Mouse (Mus musculus) limb, embryonic 14.5 days (tissue): ENCODE results near the gene Odf3. TPM values are rescaled to one million over a fixed set of nuclear protein-coding genes. Genes with fewer than 3 reads are reported as not detected.

Experiments
- ATAC-seq: fragments of 200-750 bp; cut with Nextera tagmentation; 2 replicates; pipeline ENCODE4 v1.8.0; 2017; ENCODE audit warnings: low read depth, moderate number of reproducible peaks, moderate TSS enrichment; ENCODE audit not compliant: low FRiP score
- DNase-seq: peaks from one replicate; pipeline ENCODE4 v3.0.0-alpha.2; 2015; ENCODE audit warnings: low spot score
- H3K27ac ChIP-seq: fragments of 300-500 bp; sonication (generic); replicated peaks from 2 replicates; pipeline ENCODE4 v1.5.1; 2014; ENCODE audit warnings: low read depth, mild to moderate bottlenecking, low read length, moderate library complexity, mixed read lengths
- H3K27me3 ChIP-seq: fragments of 300-500 bp; sonication (generic); 2 replicates; pipeline ENCODE4 v1.6.1; 2014; ENCODE audit warnings: low read length, mixed read lengths; ENCODE audit not compliant: control insufficient read depth, insufficient read depth
- H3K36me3 ChIP-seq: fragments of 300-500 bp; sonication (generic); 2 replicates; pipeline ENCODE4 v1.6.1; 2014; ENCODE audit warnings: mild to moderate bottlenecking, low read length, moderate library complexity, mixed read lengths; ENCODE audit not compliant: control insufficient read depth, insufficient read depth
- H3K4me1 ChIP-seq: fragments of 300-500 bp; sonication (generic); 2 replicates; pipeline ENCODE4 v1.6.1; 2014; ENCODE audit warnings: antibody characterized with exemption, low read length, mixed read lengths; ENCODE audit not compliant: control insufficient read depth, insufficient read depth
- H3K4me2 ChIP-seq: fragments of 300-500 bp; sonication (generic); replicated peaks from 2 replicates; pipeline ENCODE4 v1.6.1; 2014; ENCODE audit warnings: low read depth, mild to moderate bottlenecking, low read length, moderate library complexity; ENCODE audit not compliant: severe bottlenecking
- H3K4me3 ChIP-seq: fragments of 300-500 bp; sonication (generic); replicated peaks from 2 replicates; pipeline ENCODE4 v1.5.1; 2014; ENCODE audit warnings: low read length
- H3K9ac ChIP-seq: fragments of 300-500 bp; sonication (generic); 2 replicates; pipeline ENCODE4 v1.6.1; 2014; ENCODE audit warnings: mild to moderate bottlenecking, low read depth, low read length, moderate library complexity; ENCODE audit not compliant: severe bottlenecking
- H3K9me3 ChIP-seq: fragments of 300-500 bp; sonication (generic); 2 replicates; pipeline ENCODE4 v1.6.1; 2016; ENCODE audit warnings: low read length; ENCODE audit not compliant: control insufficient read depth
- POLR2A ChIP-seq: fragments of 200-500 bp; IDR thresholded peaks from 2 replicates; pipeline ENCODE4 v1.8.0; 2012; ENCODE audit warnings: inconsistent platforms, mild to moderate bottlenecking, moderate library complexity, borderline replicate concordance; ENCODE audit not compliant: insufficient read depth, insufficient read length; ENCODE audit errors: extremely low read depth
- WGBS: fragments of 180-500 bp; shearing (Covaris S2); extraction: QIAGEN DNeasy Blood & Tissue Kit; methylation state at CpG from one replicate; pipeline ENCODE4 v1.1.7; 2014; 5-methylcytosine and 5-hydroxymethylcytosine counted together
- polyA plus RNA-seq, 2 experiments: library from polyadenylated mRNA; depleted of rRNA in 1 of 2; stranded (reverse) in 1 of 2; unstranded in 1 of 2; fragments of >200 nt; fragmentation: Nextera tagmentation in 1 of 2; extraction: Ambion mirVana in 1 of 2; gene quantifications; 2 replicates each; pipeline versions ENCODE4 v1.2.1 to v1.2.3; 2012 to 2014

The Odf3 gene
- polyA plus RNA-seq, 2 experiments = 0.04 TPM; not detected in 1

DNA sequence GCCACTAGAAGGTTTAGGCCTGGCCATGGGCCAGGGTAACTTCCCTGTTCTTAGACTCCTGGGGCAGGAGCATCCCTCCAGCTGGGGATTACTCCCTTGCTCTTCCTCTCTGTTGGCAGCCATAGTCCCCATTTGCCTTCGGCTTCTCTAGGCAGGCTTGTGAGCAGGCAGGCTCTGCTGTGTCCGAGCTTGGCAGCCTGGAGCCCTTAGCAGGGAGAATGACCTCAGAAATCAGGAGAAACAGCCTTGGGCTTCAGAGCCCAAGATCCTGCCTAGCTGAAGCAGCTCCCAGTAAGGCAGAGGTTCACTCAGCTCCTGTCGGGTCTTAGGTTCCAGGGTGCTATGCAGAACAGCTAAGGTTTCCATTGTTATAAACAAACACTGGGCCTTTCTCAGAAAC is 51.5 kb downstream of the Odf3 start:
- H3K4me3 ChIP-seq = no peak overlapping the region
- H3K4me2 ChIP-seq = no peak overlapping the region
- H3K36me3 ChIP-seq = peaks cover 42% of the 10 kb centered on the region
- H3K4me1 ChIP-seq = no peaks in the 10 kb centered on the region
- no peak overlapping the region for H3K9ac ChIP-seq
- no peak for ATAC-seq
- H3K9me3 ChIP-seq = no peaks in the 10 kb centered on the region
- WGBS = 80% methylated on average over 3 of the region's 3 CpGs
- no peak for TF ChIP-seq POLR2A
- DNase-seq = no peak
- H3K27ac ChIP-seq = no peak overlapping the region
- no peaks in the 10 kb centered on the region for H3K27me3 ChIP-seq

DNA sequence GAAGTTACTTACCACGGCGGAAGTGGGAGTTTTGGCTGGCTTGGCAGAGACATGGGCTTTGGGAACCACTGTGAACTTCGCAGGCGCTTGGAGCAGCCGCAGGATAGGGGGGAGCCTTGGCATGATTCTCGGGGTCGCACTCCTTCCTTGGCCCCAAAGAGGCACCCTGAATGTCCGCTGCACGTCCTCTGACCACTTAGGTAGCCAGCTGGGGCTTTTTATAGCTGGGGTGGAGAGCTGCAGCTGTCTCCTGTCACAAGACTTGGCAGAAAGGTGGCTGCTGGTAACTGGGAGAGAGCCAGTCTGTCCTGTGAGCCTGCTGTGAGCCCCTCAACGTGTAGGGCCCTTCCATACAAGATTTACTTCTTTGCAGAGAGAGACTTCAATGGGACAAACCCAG is 52.6 kb downstream of the Odf3 start, which contains the start of gene Cox8b:
Gene Cox8b (minus strand): TSS at position 227 of the 400 bp plus-strand sequence.
- no peak for TF ChIP-seq POLR2A
- Histone ChIP-seq H3K36me3 (peaks cover 33% of the 10 kb centered on the region), H3K4me2 (no peak within 1 kb of the TSS), H3K27ac (no peak within 1 kb of the TSS), H3K9ac (no peak within 1 kb of the TSS), H3K4me3 (no peak within 1 kb of the TSS), H3K4me1 (no peaks in the 10 kb centered on the region), H3K27me3 (no peaks in the 10 kb centered on the region), H3K9me3 (no peaks in the 10 kb centered on the region)
- no peak for ATAC-seq
- 69% methylated on average over 10 of the region's 10 CpGs for WGBS
- DNase-seq = no peak

Other genes with a start within 250 kb of the Odf3 start
- not detected in 2 replicates for gene Olfr46, start 246.5 kb upstream of the Odf3 start, polyA plus RNA-seq (2012; rRNA removed)
- not detected in 2 replicates for gene Olfr46, start 246.5 kb upstream of the Odf3 start, polyA plus RNA-seq (2014; fragmentation: Nextera tagmentation; extraction: Ambion mirVana)
- gene Olfr61, start 218.8 kb upstream of the Odf3 start, polyA plus RNA-seq (2012; rRNA removed) = not detected in 2 replicates
- gene Olfr61, start 218.8 kb upstream of the Odf3 start, polyA plus RNA-seq (2014; fragmentation: Nextera tagmentation; extraction: Ambion mirVana) = not detected in 2 replicates
- gene Olfr53, start 201.4 kb upstream of the Odf3 start, polyA plus RNA-seq (2012; rRNA removed) = not detected in 2 replicates
- gene Olfr53, start 201.4 kb upstream of the Odf3 start, polyA plus RNA-seq (2014; fragmentation: Nextera tagmentation; extraction: Ambion mirVana) = not detected in 2 replicates
- 0.19 and 0.20 TPM in 2 replicates for gene Olfr539, start 187.9 kb upstream of the Odf3 start, polyA plus RNA-seq (2012; rRNA removed)
- gene Olfr539, start 187.9 kb upstream of the Odf3 start, polyA plus RNA-seq (2014; fragmentation: Nextera tagmentation; extraction: Ambion mirVana) = 0.03 TPM in 1 of 2 replicates, not detected in the other
- gene Olfr45, start 165.9 kb upstream of the Odf3 start, polyA plus RNA-seq (2012; rRNA removed) = 0.04 and 0.06 TPM in 2 replicates
- gene Olfr45, start 165.9 kb upstream of the Odf3 start, polyA plus RNA-seq (2014; fragmentation: Nextera tagmentation; extraction: Ambion mirVana) = not detected in 2 replicates
- not detected in 2 replicates for gene Olfr541, start 150.5 kb upstream of the Odf3 start, polyA plus RNA-seq (2012; rRNA removed)
- gene Olfr541, start 150.5 kb upstream of the Odf3 start, polyA plus RNA-seq (2014; fragmentation: Nextera tagmentation; extraction: Ambion mirVana) = not detected in 2 replicates
- gene Cyp2e1, start 84.1 kb upstream of the Odf3 start, polyA plus RNA-seq (2012; rRNA removed) = 0.05 and 0.12 TPM in 2 replicates
- not detected in 2 replicates for gene Cyp2e1, start 84.1 kb upstream of the Odf3 start, polyA plus RNA-seq (2014; fragmentation: Nextera tagmentation; extraction: Ambion mirVana)
- 0.39 and 0.55 TPM in 2 replicates for gene Syce1, start 60.0 kb upstream of the Odf3 start, polyA plus RNA-seq (2012; rRNA removed)
- gene Syce1, start 60.0 kb upstream of the Odf3 start, polyA plus RNA-seq (2014; fragmentation: Nextera tagmentation; extraction: Ambion mirVana) = 0.54 and 0.66 TPM in 2 replicates
- 0.83 and 0.93 TPM in 2 replicates for gene Zfp941, start 25.6 kb upstream of the Odf3 start, polyA plus RNA-seq (2012; rRNA removed)
- 1.3 and 1.5 TPM in 2 replicates for gene Zfp941, start 25.6 kb upstream of the Odf3 start, polyA plus RNA-seq (2014; fragmentation: Nextera tagmentation; extraction: Ambion mirVana)
- gene Urah, start 12.8 kb upstream of the Odf3 start, polyA plus RNA-seq (2012; rRNA removed) = 1.2 and 2.5 TPM in 2 replicates
- 6.2 and 9.0 TPM in 2 replicates for gene Urah, start 12.8 kb upstream of the Odf3 start, polyA plus RNA-seq (2014; fragmentation: Nextera tagmentation; extraction: Ambion mirVana)
- not detected in 2 replicates for gene Scgb1c1, start 2.3 kb upstream of the Odf3 start, polyA plus RNA-seq (2012; rRNA removed)
- not detected in 2 replicates for gene Scgb1c1, start 2.3 kb upstream of the Odf3 start, polyA plus RNA-seq (2014; fragmentation: Nextera tagmentation; extraction: Ambion mirVana)
- gene Gm45785, start 8.5 kb downstream of the Odf3 start, polyA plus RNA-seq (2012; rRNA removed) = 0.12 TPM in 1 of 2 replicates, not detected in the other
- gene Gm45785, start 8.5 kb downstream of the Odf3 start, polyA plus RNA-seq (2014; fragmentation: Nextera tagmentation; extraction: Ambion mirVana) = not detected in 2 replicates
- gene Ric8a, start 9.2 kb downstream of the Odf3 start, polyA plus RNA-seq (2012; rRNA removed) = 70.3 and 82.0 TPM in 2 replicates
- gene Ric8a, start 9.2 kb downstream of the Odf3 start, polyA plus RNA-seq (2014; fragmentation: Nextera tagmentation; extraction: Ambion mirVana) = 74.0 and 78.9 TPM in 2 replicates
- 45.0 and 48.2 TPM in 2 replicates for gene Bet1l, start 9.8 kb downstream of the Odf3 start, polyA plus RNA-seq (2012; rRNA removed)
- gene Bet1l, start 9.8 kb downstream of the Odf3 start, polyA plus RNA-seq (2014; fragmentation: Nextera tagmentation; extraction: Ambion mirVana) = 75.1 and 92.8 TPM in 2 replicates
- 98.9 and 113 TPM in 2 replicates for gene Psmd13, start 34.2 kb downstream of the Odf3 start, polyA plus RNA-seq (2012; rRNA removed)
- gene Psmd13, start 34.2 kb downstream of the Odf3 start, polyA plus RNA-seq (2014; fragmentation: Nextera tagmentation; extraction: Ambion mirVana) = 133 TPM in 2 replicates
- 28.3 and 33.1 TPM in 2 replicates for gene Sirt3, start 34.5 kb downstream of the Odf3 start, polyA plus RNA-seq (2012; rRNA removed)
- 20.1 and 22.3 TPM in 2 replicates for gene Sirt3, start 34.5 kb downstream of the Odf3 start, polyA plus RNA-seq (2014; fragmentation: Nextera tagmentation; extraction: Ambion mirVana)
- 14.2 and 14.5 TPM in 2 replicates for gene Cox8b, start 52.6 kb downstream of the Odf3 start, polyA plus RNA-seq (2012; rRNA removed)
- gene Cox8b, start 52.6 kb downstream of the Odf3 start, polyA plus RNA-seq (2014; fragmentation: Nextera tagmentation; extraction: Ambion mirVana) = 17.2 and 32.5 TPM in 2 replicates
- gene Nlrp6, start 73.1 kb downstream of the Odf3 start, polyA plus RNA-seq (2012; rRNA removed) = 0.05 TPM in 2 replicates
- 0.08 TPM in 1 of 2 replicates, not detected in the other for gene Nlrp6, start 73.1 kb downstream of the Odf3 start, polyA plus RNA-seq (2014; fragmentation: Nextera tagmentation; extraction: Ambion mirVana)
- gene Pgghg, start 93.6 kb downstream of the Odf3 start, polyA plus RNA-seq (2012; rRNA removed) = 52.8 and 68.8 TPM in 2 replicates
- 26.7 and 31.3 TPM in 2 replicates for gene Pgghg, start 93.6 kb downstream of the Odf3 start, polyA plus RNA-seq (2014; fragmentation: Nextera tagmentation; extraction: Ambion mirVana)
- 30.9 and 34.4 TPM in 2 replicates for gene Ifitm5, start 102.5 kb downstream of the Odf3 start, polyA plus RNA-seq (2012; rRNA removed)
- gene Ifitm5, start 102.5 kb downstream of the Odf3 start, polyA plus RNA-seq (2014; fragmentation: Nextera tagmentation; extraction: Ambion mirVana) = 32.3 and 44.3 TPM in 2 replicates
- gene Gm45717, start 108.1 kb downstream of the Odf3 start, polyA plus RNA-seq (2012; rRNA removed) = not detected in 2 replicates
- gene Gm45717, start 108.1 kb downstream of the Odf3 start, polyA plus RNA-seq (2014; fragmentation: Nextera tagmentation; extraction: Ambion mirVana) = not detected in 2 replicates
- 1,234 and 1,466 TPM in 2 replicates for gene Ifitm2, start 108.2 kb downstream of the Odf3 start, polyA plus RNA-seq (2012; rRNA removed)
- gene Ifitm2, start 108.2 kb downstream of the Odf3 start, polyA plus RNA-seq (2014; fragmentation: Nextera tagmentation; extraction: Ambion mirVana) = 1,822 and 1,827 TPM in 2 replicates
- gene Ifitm1, start 119.4 kb downstream of the Odf3 start, polyA plus RNA-seq (2012; rRNA removed) = 68.1 and 115 TPM in 2 replicates
- 55.4 and 66.7 TPM in 2 replicates for gene Ifitm1, start 119.4 kb downstream of the Odf3 start, polyA plus RNA-seq (2014; fragmentation: Nextera tagmentation; extraction: Ambion mirVana)
- gene Ifitm3, start 163.0 kb downstream of the Odf3 start, polyA plus RNA-seq (2012; rRNA removed) = 85.6 and 91.3 TPM in 2 replicates
- gene Ifitm3, start 163.0 kb downstream of the Odf3 start, polyA plus RNA-seq (2014; fragmentation: Nextera tagmentation; extraction: Ambion mirVana) = 184 and 201 TPM in 2 replicates
- 1.3 and 1.8 TPM in 2 replicates for gene Ifitm6, start 170.1 kb downstream of the Odf3 start, polyA plus RNA-seq (2012; rRNA removed)
- gene Ifitm6, start 170.1 kb downstream of the Odf3 start, polyA plus RNA-seq (2014; fragmentation: Nextera tagmentation; extraction: Ambion mirVana) = 1.2 and 1.7 TPM in 2 replicates
- gene Gm17387, start 181.3 kb downstream of the Odf3 start, polyA plus RNA-seq (2012; rRNA removed) = not detected in 2 replicates
- not detected in 2 replicates for gene Gm17387, start 181.3 kb downstream of the Odf3 start, polyA plus RNA-seq (2014; fragmentation: Nextera tagmentation; extraction: Ambion mirVana)
- gene B4galnt4, start 213.3 kb downstream of the Odf3 start, polyA plus RNA-seq (2012; rRNA removed) = 46.5 and 53.7 TPM in 2 replicates
- 12.3 and 17.1 TPM in 2 replicates for gene B4galnt4, start 213.3 kb downstream of the Odf3 start, polyA plus RNA-seq (2014; fragmentation: Nextera tagmentation; extraction: Ambion mirVana)
- 37.6 and 38.8 TPM in 2 replicates for gene Pkp3, start 230.4 kb downstream of the Odf3 start, polyA plus RNA-seq (2012; rRNA removed)
- gene Pkp3, start 230.4 kb downstream of the Odf3 start, polyA plus RNA-seq (2014; fragmentation: Nextera tagmentation; extraction: Ambion mirVana) = 62.4 and 65.9 TPM in 2 replicates